Mouse (Mus musculus) cortical plate, adult 2 months (tissue): ENCODE data around the gene Entpd8.

ENCODE experiments used
- CTCF ChIP-seq: fragments of 200-500 bp; IDR thresholded peaks from 2 replicates; pipeline ENCODE4 v1.5.1; 2011; ENCODE audit warnings: mild to moderate bottlenecking, control low read depth, low read length; ENCODE audit not compliant: insufficient read depth; ENCODE audit errors: extremely low read depth
- POLR2A ChIP-seq: fragments of 200-500 bp; IDR thresholded peaks from 2 replicates; pipeline ENCODE4 v1.6.1; 2011; ENCODE audit warnings: mild to moderate bottlenecking, low read length, control low read depth; ENCODE audit not compliant: insufficient read depth; ENCODE audit errors: extremely low read depth

DNA sequence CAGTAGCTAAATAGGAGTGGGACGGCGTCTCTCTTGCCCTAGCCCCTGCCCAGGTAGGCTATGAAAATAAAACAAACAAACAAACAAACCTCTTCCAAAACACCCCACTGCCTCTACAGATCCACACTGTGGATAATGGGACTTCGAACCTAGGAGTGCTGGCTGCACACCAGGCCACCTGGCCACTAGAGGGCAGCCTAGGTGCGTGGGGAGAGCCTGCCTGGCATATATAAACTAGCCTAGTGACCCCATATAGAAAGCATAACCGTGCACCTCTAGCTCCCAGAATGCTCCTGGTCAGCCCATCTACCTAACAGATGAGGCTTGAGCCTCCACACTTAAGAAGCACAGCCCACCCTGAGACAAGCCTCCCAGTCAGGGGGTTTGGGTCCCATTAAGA lies 47.1 kb downstream of the Entpd8 start:
- TF ChIP-seq CTCF (peak; percentile 69), POLR2A (no peak)
